In the genomic region with DNA sequence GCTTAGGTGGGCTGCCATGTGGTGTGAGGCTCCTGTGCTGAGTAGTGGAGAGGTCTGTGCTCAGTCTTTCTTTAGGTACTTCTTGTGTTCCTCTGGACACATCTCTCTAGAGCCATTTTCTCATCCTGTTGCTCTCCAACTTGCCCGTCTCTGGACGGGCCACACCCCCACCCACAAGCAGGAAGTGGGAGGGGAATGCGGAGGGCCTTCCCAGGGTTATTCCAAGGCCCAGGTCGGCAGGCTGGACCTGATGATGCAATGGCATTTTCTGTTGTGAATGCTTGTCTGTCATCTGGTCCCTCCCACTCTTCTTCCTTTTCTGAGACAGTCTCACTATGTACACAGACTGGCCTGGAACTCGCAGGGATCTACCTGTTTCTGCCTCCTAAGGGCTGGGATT, we compare ENCODE assay signal across 7 mouse cellular contexts. TPM values are rescaled to one million over a fixed set of nuclear protein-coding genes. Genes with fewer than 3 reads are reported as not detected.
A peak's percentile ranks its signal among the peaks of the same experiment; 100 is the strongest.
DNase-seq lines count a peak whose midpoint lies in the region; ATAC-seq and TF ChIP-seq lines count a peak whose summit lies in the region.

No protein-coding gene starts in this region.

- ATAC-seq in midbrain, postnatal 0 days (ENCODE audit: low FRiP score), result no peak
- ATAC-seq in megakaryocyte-erythroid progenitor cell, adult 5-6 weeks (replicated peaks; ENCODE audit: low FRiP score, low TSS enrichment, poor library complexity, severe bottlenecking), result no peak

- dilution Hi-C loops in CH12.LX (cut with MboI; ENCODE audit: extremely low pct_ligation_motif_present, extremely low pct_unique_long_range_greater_than_20kb, low sequenced_read_pairs), result no loop called here

- TF ChIP-seq EP300 in CH12.LX (IDR thresholded peaks at IDR 0.05; ENCODE audit: low read length), result no peak

- H3K4me2 ChIP-seq in CH12.LX (ENCODE audit: insufficient read depth, low read depth, poor library complexity, severe bottlenecking), result peak overlapping the region; percentile 98
- no peak overlapping the region for H3K4me2 ChIP-seq in midbrain, postnatal 0 days (ENCODE audit: low read depth, low read length, poor library complexity, severe bottlenecking)

- no peak for TF ChIP-seq POLR2A in CH12.LX (IDR thresholded peaks at IDR 0.05; ENCODE audit: low read depth, low read length)

- no peaks in the 10 kb centered on the region for H3K27me3 ChIP-seq in CH12.LX (replicated peaks)
- H3K27me3 ChIP-seq in midbrain, postnatal 0 days (ENCODE audit: insufficient read depth, low read length), result no peaks in the 10 kb centered on the region

- DNase-seq in CH12.LX (ENCODE audit: extremely low read depth), result no peak
- DNase-seq in NIH3T3 (ENCODE audit: low read depth), result peak; percentile 62
- peak; percentile 64 to 74 for DNase-seq in heart, adult 9 months (ENCODE audit: low spot score in 2 of 2)
- peak; percentile 62 to 87 for DNase-seq in kidney, postnatal 25 days
- DNase-seq in midbrain, postnatal 0 days (ENCODE audit: low spot score), result no peak
- no peak for DNase-seq in urinary bladder, postnatal 10 days (ENCODE audit: low spot score)

- no peak for TF ChIP-seq CTCF in CH12.LX (conservative IDR thresholded peaks at IDR 0.05 in 1 of 2, IDR thresholded peaks at IDR 0.05 in 1 of 2; ENCODE audit: low read depth in 2 of 2, low read length in 2 of 2)
- TF ChIP-seq CTCF in midbrain, postnatal 0 days (IDR thresholded peaks at IDR 0.05), result no peak

- WGBS in midbrain, postnatal 0 days, result 35% methylated on average over 5 of the region's 5 CpGs

- H3K9ac ChIP-seq in CH12.LX (ENCODE audit: insufficient read depth, low read depth), result peak overlapping the region; percentile 97; the same call in 1 of the 2 replicates
- H3K9ac ChIP-seq in midbrain, postnatal 0 days (replicated peaks; ENCODE audit: low read length, poor library complexity, severe bottlenecking), result 0 out of 2 replicates have a peak overlapping the region, but pooled peaks have one; percentile 36

- H3K4me1 ChIP-seq in CH12.LX (ENCODE audit: control insufficient read depth in 1 of 2, insufficient read depth in 2 of 2), result peaks cover 5 to 67% of the 10 kb centered on the region in 2 experiments; a peak in 2 of 4 replicates
- peaks cover 15% of the 10 kb centered on the region; the same call in 1 of the 2 replicates for H3K4me1 ChIP-seq in midbrain, postnatal 0 days (ENCODE audit: insufficient read depth, low read length)

- peaks cover 16 to 34% of the 10 kb centered on the region in 2 experiments for H3K36me3 ChIP-seq in CH12.LX (replicated peaks in 1 of 2; ENCODE audit: control insufficient read depth in 1 of 2, insufficient read depth in 1 of 2, low read length in 1 of 2)
- H3K36me3 ChIP-seq in midbrain, postnatal 0 days (ENCODE audit: insufficient read depth, low read length), result peaks cover 6% of the 10 kb centered on the region; the same call in 1 of the 2 replicates

- H3K27ac ChIP-seq in CH12.LX (ENCODE audit: insufficient read depth, low read depth), result peak overlapping the region; percentile 29
- no peak overlapping the region for H3K27ac ChIP-seq in midbrain, postnatal 0 days (ENCODE audit: low read depth, low read length)

- H3K9me3 ChIP-seq in CH12.LX (replicated peaks; ENCODE audit: low read length), result no peaks in the 10 kb centered on the region
- no peaks in the 10 kb centered on the region for H3K9me3 ChIP-seq in midbrain, postnatal 0 days (ENCODE audit: low read length)

- peaks cover 61% of the 10 kb centered on the region for H3K79me2 ChIP-seq in CH12.LX (replicated peaks; ENCODE audit: control insufficient read depth, extremely low read depth, insufficient read depth, poor library complexity, severe bottlenecking)

- peak overlapping the region; percentile 1 to 99 (median 31) for H3K4me3 ChIP-seq in CH12.LX (replicated peaks in 1 of 3; ENCODE audit: low read depth in 2 of 3, low read length in 2 of 3, poor library complexity in 1 of 3)
- no peak overlapping the region for H3K4me3 ChIP-seq in midbrain, postnatal 0 days (ENCODE audit: low read depth, low read length)

- no peak for TF ChIP-seq RAD21 in CH12.LX (IDR thresholded peaks at IDR 0.05; ENCODE audit: low read depth, low read length)

- in situ Hi-C loops in CH12.LX (cut with MboI; ENCODE audit: low pct_ligation_motif_present, low pct_unique_long_range_greater_than_20kb, low sequenced_read_pairs), result loop anchor here (5.0 kb wide), 1 partner anchor 140 kb away; a partner anchor contains a TSS

TF ChIP-seq in CH12.LX, 34 proteins besides CTCF, POLR2A, EP300 and RAD21:
- TF ChIP-seq ELF1 (IDR thresholded peaks at IDR 0.05; ENCODE audit: low read depth, low read length) (peak; percentile 62), CHD1 (IDR thresholded peaks at IDR 0.05; ENCODE audit: low read depth, low read length) (no peak), POLR2AphosphoS2 (IDR thresholded peaks at IDR 0.05; ENCODE audit: low read depth, low read length) (no peak), TCF12 (IDR thresholded peaks at IDR 0.05; ENCODE audit: low read depth, low read length) (no peak), NELFE (IDR thresholded peaks at IDR 0.05; ENCODE audit: low read depth, low read length) (no peak), MEF2A (IDR thresholded peaks at IDR 0.05; ENCODE audit: borderline replicate concordance, low read depth, low read length) (no peak), MAFK (IDR thresholded peaks at IDR 0.05; ENCODE audit: insufficient replicate concordance, low read length) (no peak), MYC (IDR thresholded peaks at IDR 0.05; ENCODE audit: low read depth, low read length) (no peak)

RNA-seq across cellular contexts. Expression of a gene that starts 2.7 kb away (rescaled TPM):
- total RNA-seq in CH12.LX (2012; rRNA removed), result 27.9 and 31.8 TPM in 2 replicates
- total RNA-seq in CH12.LX (2014; rRNA removed), result 22.1 and 23.4 TPM in 2 replicates
- polyA plus RNA-seq in CH12.LX (2012; ENCODE audit: insufficient read length, low read depth), result 43.5 and 54.0 TPM in 2 replicates
- total RNA-seq in midbrain, postnatal 0 days (2014; rRNA removed), result 36.4 and 40.0 TPM in 2 replicates
- polyA plus RNA-seq in midbrain, postnatal 0 days (2015; fragmentation: Nextera tagmentation; extraction: Ambion mirVana), result 15.7 and 16.4 TPM in 2 replicates
- 44.9 and 65.2 TPM in 2 replicates for total RNA-seq in megakaryocyte-erythroid progenitor cell, adult 5-6 weeks (2014; fragmentation: Nextera tagmentation)
- 24.7 and 32.1 TPM in 2 replicates for total RNA-seq in megakaryocyte-erythroid progenitor cell, adult 5-6 weeks (2017)

RNA-seq across cellular contexts. Expression of a gene that starts 13.9 kb away (rescaled TPM):
- total RNA-seq in CH12.LX (2012; rRNA removed), result not detected in 2 replicates
- total RNA-seq in CH12.LX (2014; rRNA removed), result not detected in 2 replicates
- not detected in 2 replicates for polyA plus RNA-seq in CH12.LX (2012; ENCODE audit: insufficient read length, low read depth)
- not detected in 2 replicates for total RNA-seq in midbrain, postnatal 0 days (2014; rRNA removed)
- polyA plus RNA-seq in midbrain, postnatal 0 days (2015; fragmentation: Nextera tagmentation; extraction: Ambion mirVana), result 0.59 and 0.86 TPM in 2 replicates
- total RNA-seq in megakaryocyte-erythroid progenitor cell, adult 5-6 weeks (2014; fragmentation: Nextera tagmentation), result 2.0 TPM in 1 of 2 replicates, not detected in the other
- total RNA-seq in megakaryocyte-erythroid progenitor cell, adult 5-6 weeks (2017), result not detected in 2 replicates

RNA-seq across cellular contexts. Expression of a gene that starts 17.6 kb away (rescaled TPM):
- 2.2 and 3.9 TPM in 2 replicates for total RNA-seq in CH12.LX (2012; rRNA removed)
- 0.23 and 0.32 TPM in 2 replicates for total RNA-seq in CH12.LX (2014; rRNA removed)
- 0.33 and 0.35 TPM in 2 replicates for polyA plus RNA-seq in CH12.LX (2012; ENCODE audit: insufficient read length, low read depth)
- 330 and 376 TPM in 2 replicates for total RNA-seq in midbrain, postnatal 0 days (2014; rRNA removed)
- 334 and 375 TPM in 2 replicates for polyA plus RNA-seq in midbrain, postnatal 0 days (2015; fragmentation: Nextera tagmentation; extraction: Ambion mirVana)
- not detected in 2 replicates for total RNA-seq in megakaryocyte-erythroid progenitor cell, adult 5-6 weeks (2014; fragmentation: Nextera tagmentation)
- not detected in 2 replicates for total RNA-seq in megakaryocyte-erythroid progenitor cell, adult 5-6 weeks (2017)

RNA-seq across cellular contexts. Expression of a gene that starts 22.0 kb away (rescaled TPM):
- 4.4 and 5.5 TPM in 2 replicates for total RNA-seq in CH12.LX (2012; rRNA removed)
- total RNA-seq in CH12.LX (2014; rRNA removed), result 1.8 and 2.1 TPM in 2 replicates
- polyA plus RNA-seq in CH12.LX (2012; ENCODE audit: insufficient read length, low read depth), result 4.8 and 5.1 TPM in 2 replicates
- 61.7 and 62.8 TPM in 2 replicates for total RNA-seq in midbrain, postnatal 0 days (2014; rRNA removed)
- 52.1 and 52.7 TPM in 2 replicates for polyA plus RNA-seq in midbrain, postnatal 0 days (2015; fragmentation: Nextera tagmentation; extraction: Ambion mirVana)
- total RNA-seq in megakaryocyte-erythroid progenitor cell, adult 5-6 weeks (2014; fragmentation: Nextera tagmentation), result 1.0 TPM in 1 of 2 replicates, not detected in the other
- total RNA-seq in megakaryocyte-erythroid progenitor cell, adult 5-6 weeks (2017), result 0.38 and 1.6 TPM in 2 replicates

RNA-seq across cellular contexts. Expression of a gene that starts 23.8 kb away (rescaled TPM):
- total RNA-seq in CH12.LX (2012; rRNA removed) (102 and 105 TPM in 2 replicates), CH12.LX (2014; rRNA removed) (67.6 and 69.1 TPM in 2 replicates)
- 94.8 and 100.0 TPM in 2 replicates for polyA plus RNA-seq in CH12.LX (2012; ENCODE audit: insufficient read length, low read depth)
- total RNA-seq in midbrain, postnatal 0 days (2014; rRNA removed), result 28.0 and 44.3 TPM in 2 replicates
- 36.7 and 39.4 TPM in 2 replicates for polyA plus RNA-seq in midbrain, postnatal 0 days (2015; fragmentation: Nextera tagmentation; extraction: Ambion mirVana)
- 39.2 and 44.6 TPM in 2 replicates for total RNA-seq in megakaryocyte-erythroid progenitor cell, adult 5-6 weeks (2014; fragmentation: Nextera tagmentation)
- 67.2 and 87.0 TPM in 2 replicates for total RNA-seq in megakaryocyte-erythroid progenitor cell, adult 5-6 weeks (2017)

Comparison
In these comparisons a context has a peak if more than half of its experiments do, and no peak if none do; other contexts are left out.
1. DNase-seq: peak in NIH3T3 (single experiment), heart, adult 9 months (2 of 2) and kidney, postnatal 25 days (2 of 2); none in CH12.LX (single experiment), midbrain, postnatal 0 days (single experiment) and urinary bladder, postnatal 10 days (single experiment).
2. RNA of a gene that starts 17.6 kb away (total RNA-seq): 330 to 376 TPM in midbrain, postnatal 0 days; 0.23 to 3.9 TPM in CH12.LX and not detected in megakaryocyte-erythroid progenitor cell, adult 5-6 weeks; every median in the first group is over 10 times any median in the second.